Mouse (Mus musculus): Measurements from ENCODE around the gene Camp.
"Not testable (repeated sequence)": the region's sequence is repeated elsewhere in the genome, so short reads cannot be mapped to it uniquely, and the experiment has no call there.

The Camp gene

GRCm38 (mm10) chr9:109833088-109833412, 16.4 kb downstream of the Camp start:
- DNase-seq = no peak

GRCm38 (mm10) chr9:109832391-109833087, 16.9 kb downstream of the Camp start, which contains the start of gene Nme6:
Nme6 (plus strand) TSS chr9:109832749.
- peak; percentile 83 for DNase-seq

GRCm38 (mm10) chr9:109826181-109826580, 23.2 kb downstream of the Camp start:
- no peak for DNase-seq

GRCm38 (mm10) chr9:109825739-109826138, 23.7 kb downstream of the Camp start:
- no peak for DNase-seq

- DNase-seq = no peak
These were observed 33.1 kb downstream of the Camp start for GRCm38 (mm10) chr9:109816341-109816740.

- DNase-seq = no peak
These were observed 36.0 kb downstream of the Camp start for GRCm38 (mm10) chr9:109813424-109813823.

- DNase-seq = no peak
These were observed 37.4 kb downstream of the Camp start, which contains the start of gene Spink8 for GRCm38 (mm10) chr9:109811980-109812379. Spink8 (plus strand) TSS chr9:109812280.

- no peak for DNase-seq
These were observed 41.5 kb downstream of the Camp start for GRCm38 (mm10) chr9:109807898-109808297.

GRCm38 (mm10) chr9:109806695-109807293, 42.6 kb downstream of the Camp start:
- no peak for DNase-seq

- DNase-seq = no peak
These were observed 43.2 kb downstream of the Camp start for GRCm38 (mm10) chr9:109806260-109806659.

- DNase-seq = not testable (repeated sequence)
These were observed 43.8 kb downstream of the Camp start for GRCm38 (mm10) chr9:109805596-109805995.

- no peak for DNase-seq
These were observed 51.4 kb downstream of the Camp start for GRCm38 (mm10) chr9:109798051-109798450.
